Mouse (Mus musculus) liver, embryonic 14.5 days (tissue): ENCODE measurements around the gene Slco6d1.

ENCODE experiments used
- CTCF ChIP-seq: IDR thresholded peaks from 2 replicates; pipeline ENCODE4 v1.5.1; 2016; ENCODE audit warnings: antibody characterized with exemption, low read depth, control low read depth
- EP300 ChIP-seq: IDR thresholded peaks from 2 replicates; pipeline ENCODE4 v1.6.1; 2016; ENCODE audit warnings: antibody characterized with exemption, low read depth

- TF ChIP-seq CTCF: no peak
- no peak for TF ChIP-seq EP300
Observed at GRCm38 (mm10) chr1:98565701-98566100, 144.8 kb downstream of the Slco6d1 start.
